Mouse (Mus musculus) C3H10T1/2 (cell line): ENCODE measurements around the gene Ddx39. TPM values are rescaled to one million over a fixed set of nuclear protein-coding genes. Genes with fewer than 3 reads are reported as not detected.

Experiments
- polyA plus RNA-seq, 2 experiments: library from polyadenylated mRNA; unstranded; fragments of >200 nt; fragmentation: generic; extraction: Trizol; gene quantifications; one replicate each; pipeline ENCODE4 v1.2.1; 2012; ENCODE audit warnings: missing spikeins in 2 of 2

Ddx39 gene
- 100 to 1,000 TPM in 1 of 2 experiments, 10 to 100 TPM in 1; 49.1 to 133 TPM for polyA plus RNA-seq

DNA sequence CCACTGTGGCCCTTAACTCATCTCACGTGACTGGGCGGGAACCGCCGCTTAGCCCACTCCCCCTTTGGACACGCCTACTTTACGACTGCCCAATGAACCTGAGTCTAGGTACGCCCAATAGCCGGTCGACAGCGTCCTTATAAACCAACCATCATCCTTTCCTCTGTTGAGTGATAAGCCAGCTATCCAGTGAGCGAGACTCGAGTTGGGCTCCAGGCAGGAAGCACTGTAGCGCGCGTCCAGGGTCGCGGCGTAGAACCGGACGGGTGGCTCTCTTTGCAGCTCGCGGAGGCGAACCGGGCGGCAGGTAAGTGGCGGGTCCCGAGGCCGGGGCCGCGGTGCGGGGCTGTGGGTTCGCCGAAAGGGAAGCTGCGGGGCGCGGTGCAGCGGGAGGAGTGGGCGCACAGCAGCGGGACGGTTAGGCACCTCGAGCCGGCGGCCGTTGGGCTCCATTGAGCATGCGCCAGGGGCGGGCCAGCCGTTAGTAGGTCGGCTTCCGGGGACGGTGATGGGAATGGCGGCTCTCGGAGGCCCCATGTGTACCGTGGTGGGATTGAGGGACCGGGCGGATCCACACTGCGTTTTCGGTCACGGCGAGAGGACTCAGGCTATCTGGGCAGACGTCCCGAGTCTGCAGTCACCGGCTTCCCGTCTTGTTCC lies at the start of gene Ddx39:
Gene Ddx39, plus strand, starts transcription at position 147 of the 660 bp plus-strand sequence.

DNA sequence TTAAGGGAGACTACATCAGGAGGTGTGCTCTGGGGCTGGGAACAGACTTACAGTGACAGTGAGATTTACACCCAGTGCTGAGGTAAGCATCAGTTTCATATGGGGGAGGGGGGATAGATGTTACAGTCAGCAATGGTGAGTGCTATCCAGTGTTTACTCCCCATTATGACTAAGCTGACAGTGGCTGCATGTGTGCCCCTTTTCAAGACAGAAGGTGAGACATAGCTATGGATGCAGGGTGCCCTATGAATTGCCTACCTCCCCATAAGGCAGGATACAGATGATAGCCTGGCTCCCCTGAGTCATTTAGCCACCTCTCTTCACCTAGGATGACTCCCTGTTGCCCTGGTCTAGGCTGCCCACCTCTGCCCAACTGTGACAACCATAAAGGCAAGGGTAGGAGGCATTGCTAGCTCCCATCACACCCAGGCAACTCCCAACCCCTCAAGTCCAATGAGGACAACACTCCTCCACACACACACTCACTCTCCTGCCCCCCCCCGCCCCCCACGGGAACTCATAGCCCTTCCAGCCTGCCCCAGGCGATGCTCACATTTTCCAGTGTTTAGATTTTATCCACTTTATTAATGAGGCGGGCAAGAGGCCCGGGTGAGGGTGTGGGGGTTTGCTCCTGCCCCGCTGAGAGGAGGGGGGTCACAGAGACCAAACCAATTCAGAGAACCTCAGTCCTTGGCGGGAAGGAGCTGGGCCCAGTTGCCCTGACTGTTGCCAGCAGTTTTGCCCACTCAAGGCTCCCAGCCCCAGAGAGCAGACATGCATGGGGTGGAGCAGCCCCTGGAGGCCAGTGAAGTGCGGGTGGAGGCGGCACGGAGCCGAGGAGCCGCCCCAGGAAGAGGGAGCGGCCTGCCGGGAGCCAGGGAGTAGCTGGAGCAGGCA lies 48.8 kb upstream of the Ddx39 start, which contains the start of gene Ptger1:
Gene Ptger1, plus strand, starts transcription at position 710 of the 897 bp plus-strand sequence.

DNA sequence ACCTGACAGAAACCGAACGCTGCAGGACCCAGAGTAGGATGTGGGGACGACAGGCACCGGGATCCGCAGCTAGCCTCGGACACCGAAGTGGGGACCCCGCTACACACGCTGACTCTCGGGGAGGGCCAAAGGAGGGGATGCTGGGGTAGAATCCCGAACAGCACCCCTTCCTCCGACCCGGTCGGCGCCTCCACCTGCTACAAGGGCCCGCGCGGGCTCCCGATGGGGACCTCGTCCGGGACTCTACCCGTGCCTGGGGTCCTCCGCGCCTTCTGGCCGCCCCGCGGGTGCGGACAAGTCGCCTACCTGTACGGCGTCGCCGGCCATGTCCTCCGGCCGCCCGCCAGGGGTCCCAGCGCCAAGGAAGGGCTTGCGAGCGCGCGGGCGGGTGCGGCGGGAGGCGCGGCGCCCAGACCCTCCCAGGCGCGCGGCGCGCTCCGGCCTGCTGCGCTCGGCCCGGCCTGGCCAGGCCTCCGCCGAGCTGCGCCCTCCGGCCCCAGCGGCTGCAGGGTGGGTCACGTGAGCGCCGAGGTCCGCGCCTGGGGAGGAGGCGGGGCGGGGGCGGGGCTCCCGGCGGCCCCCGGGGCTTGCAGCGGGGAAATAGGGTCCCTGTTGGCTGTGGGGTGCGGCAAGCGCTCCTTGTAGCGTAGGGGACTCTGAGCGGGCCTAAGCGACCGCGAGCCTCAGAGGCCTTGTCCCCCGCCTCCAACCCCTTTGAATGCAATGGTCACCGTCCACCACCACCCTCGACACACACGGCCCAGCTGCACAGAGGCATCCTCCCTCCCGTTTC lies 16.1 kb upstream of the Ddx39 start, which contains the start of gene Pkn1:
Gene Pkn1, minus strand, starts transcription at position 519 of the 793 bp plus-strand sequence.

DNA sequence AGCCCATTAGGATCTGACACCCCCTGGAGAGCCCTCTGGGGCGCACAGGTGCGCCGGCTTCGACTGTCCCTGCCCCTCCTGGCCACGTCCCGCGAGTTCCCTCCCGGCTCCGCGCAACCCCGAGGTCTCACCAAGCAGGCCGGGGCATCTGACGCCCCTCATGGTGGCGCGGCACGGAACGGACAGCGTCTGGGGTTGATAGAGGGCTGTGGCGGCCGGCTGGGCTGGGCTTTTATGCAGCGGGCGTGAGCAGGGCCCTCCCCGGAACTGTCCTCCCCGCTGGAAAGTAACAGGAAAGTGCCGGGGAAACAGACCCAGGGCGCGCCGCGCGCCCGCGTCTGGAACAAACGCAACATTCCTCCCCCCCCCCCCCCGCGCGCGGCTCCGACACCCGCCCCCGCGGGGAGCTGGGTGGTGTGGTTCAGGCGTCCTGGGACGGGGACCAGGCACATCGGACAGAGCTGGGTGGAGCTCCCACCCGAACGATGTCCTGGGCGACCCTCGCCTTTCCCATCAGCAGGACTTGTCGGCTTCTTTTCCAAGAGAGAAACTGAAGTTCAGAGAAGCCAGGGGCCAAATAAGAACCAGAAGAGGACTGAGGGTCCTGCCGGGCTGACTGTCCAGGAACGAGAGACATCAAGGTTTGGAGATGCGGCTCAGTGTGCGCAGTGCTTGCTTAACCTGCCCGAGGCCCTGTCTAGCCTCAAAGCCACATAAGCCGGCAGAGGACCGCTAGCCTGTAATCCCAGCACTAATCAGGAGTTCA lies 26.2 kb downstream of the Ddx39 start, which contains the start of gene Adgre5:
Gene Adgre5, minus strand, starts transcription at position 351 of the 766 bp plus-strand sequence.

Other genes with a start within 250 kb of the Ddx39 start
- not detected for gene Olfr370, start 179.4 kb upstream of the Ddx39 start, polyA plus RNA-seq
- gene Ndufb7, start 148.5 kb upstream of the Ddx39 start, polyA plus RNA-seq = 100 to 1,000 TPM; 393 to 579 TPM
- gene Tecr, start 107.2 kb upstream of the Ddx39 start, polyA plus RNA-seq = 100 to 1,000 TPM; 261 to 327 TPM
- 10 to 100 TPM; 21.4 to 22.5 TPM for gene Dnajb1, start 107.0 kb upstream of the Ddx39 start, polyA plus RNA-seq
- 10 to 100 TPM; 52.6 to 79.8 TPM for gene Gipc1, start 62.5 kb upstream of the Ddx39 start, polyA plus RNA-seq
- gene Ptger1, start 48.5 kb upstream of the Ddx39 start, polyA plus RNA-seq = 1 to 10 TPM in 1 of 2 experiments, under 1 TPM in 1; 0.22 to 6.8 TPM
- gene Pkn1, start 16.0 kb upstream of the Ddx39 start, polyA plus RNA-seq = 10 to 100 TPM; 27.6 to 40.0 TPM
- 1 to 10 TPM in 1 of 2 experiments, under 1 TPM in 1; 0.37 to 4.7 TPM for gene Adgre5, start 26.1 kb downstream of the Ddx39 start, polyA plus RNA-seq
- gene Adgrl1, start 184.9 kb downstream of the Ddx39 start, polyA plus RNA-seq = 10 to 100 TPM in 1 of 2 experiments, 1 to 10 TPM in 1; 2.6 to 18.1 TPM
- gene Gm10644, start 240.0 kb downstream of the Ddx39 start, polyA plus RNA-seq = under 1 TPM; 0.02 to 0.17 TPM
- gene Asf1b, start 240.3 kb downstream of the Ddx39 start, polyA plus RNA-seq = 10 to 100 TPM; 26.5 to 32.4 TPM